Mouse (Mus musculus): ENCODE results near the gene 1700066M21Rik. TPM values are rescaled to one million over a fixed set of nuclear protein-coding genes. Genes with fewer than 3 reads are reported as not detected.

Gene 1700066M21Rik
- total RNA-seq, 1 experiment from 2014 or later: 20.0 TPM

Other genes with a start within 250 kb of the 1700066M21Rik start
- gene Maip1, start 28.7 kb downstream of the 1700066M21Rik start, total RNA-seq (2017): 9.7 to 18.5 TPM (median 15.8 TPM) in 3 replicates
- 47.4 to 82.2 TPM (median 64.4 TPM) in 3 replicates for gene Tyw5, start 29.5 kb downstream of the 1700066M21Rik start, total RNA-seq (2017)

Data from monocyte, adult 5-6 weeks (primary cell).